Mouse (Mus musculus) neutrophil, adult 59 days (primary cell): ENCODE measurements around the gene Dhx35. TPM values are rescaled to one million over a fixed set of nuclear protein-coding genes. Genes with fewer than 3 reads are reported as not detected.

Source experiments
- total RNA-seq, 2 experiments: library from RNA; stranded (reverse); gene quantifications; 1 replicate in 1 of 2; 2 replicates in 1 of 2; pipeline ENCODE4 v1.2.4; 2023

The Dhx35 gene
- total RNA-seq, result 10 to 100 TPM in 1 of 2 experiments, 1 to 10 TPM in 1; 8.8 to 10.1 TPM

GRCm38 (mm10) chr2:158794494-158795004 is at the start of gene Dhx35:
Gene Dhx35 (plus strand): TSS chr2:158794807.

GRCm38 (mm10) chr2:158767742-158768339 is 26.8 kb upstream of the Dhx35 start, which contains the start of gene Fam83d:
Gene Fam83d (plus strand): TSS chr2:158768093.

Other genes starting within 250 kb of the Dhx35 start
- gene Slc32a1, start 184.0 kb upstream of the Dhx35 start, total RNA-seq, result under 1 TPM; 0.68 to 0.93 TPM
- gene Actr5, start 169.9 kb upstream of the Dhx35 start, total RNA-seq, result 10 to 100 TPM; 22.0 to 23.3 TPM
- 1 to 10 TPM; 1.6 to 3.1 TPM for gene Ppp1r16b, start 129.4 kb upstream of the Dhx35 start, total RNA-seq
- gene Fam83d, start 26.7 kb upstream of the Dhx35 start, total RNA-seq, result 1 to 10 TPM; 8.8 to 9.0 TPM